ENCODE assay signal across 21 mouse cellular contexts in the genomic region with DNA sequence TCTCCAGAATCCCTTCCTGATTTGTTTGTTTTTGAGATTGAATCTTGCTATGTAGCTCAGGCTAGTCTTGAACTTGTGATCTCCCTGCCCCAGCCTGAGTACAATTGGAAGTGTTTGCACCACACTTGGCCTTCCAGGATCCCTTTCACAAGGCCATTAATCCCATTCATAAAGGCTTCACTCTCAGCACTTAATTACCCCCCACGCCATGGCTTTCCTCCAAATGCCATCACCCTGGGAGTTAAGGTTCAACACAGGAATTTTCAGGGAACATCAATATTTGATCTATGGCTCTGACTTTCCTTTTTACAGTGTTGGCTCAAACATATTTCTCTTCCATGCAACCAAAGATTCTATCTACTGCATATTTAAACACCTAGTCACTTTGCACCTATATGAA.
DNase-seq lines count a peak whose midpoint lies in the region; ATAC-seq and TF ChIP-seq lines count a peak whose summit lies in the region.
"Had no signal": no experiment of that assay in that cellular context is flagged by ENCODE, and none has a peak within 500 bp of the region (broad histone marks: within the 10 kb centered on the region; RNA-seq: fewer than 3 reads in every experiment).

No protein-coding gene starts in this region.

- H3K4me3 ChIP-seq in kidney, postnatal 0 days (replicated peaks; ENCODE audit: low read depth, low read length): no peak overlapping the region
- H3K4me3 ChIP-seq in kidney, embryonic 15.5 days (replicated peaks): no peak overlapping the region
- H3K4me3 ChIP-seq in cerebellum, adult 2 months (replicated peaks; ENCODE audit: insufficient read depth, low read depth, low read length): no peak overlapping the region
- H3K4me3 ChIP-seq: embryonic facial prominence, embryonic 13.5 days; forebrain, embryonic 15.5 days; hindbrain, embryonic 13.5 days had no signal

- no peak for TF ChIP-seq CTCF in kidney, postnatal 0 days (IDR thresholded peaks at IDR 0.05; ENCODE audit: low read depth)
- no peak for TF ChIP-seq CTCF in cerebellum, adult 2 months (IDR thresholded peaks at IDR 0.05; ENCODE audit: borderline replicate concordance, insufficient read depth, low read depth, low read length)

- no peak for TF ChIP-seq POLR2A in cerebellum, adult 2 months (IDR thresholded peaks at IDR 0.05; ENCODE audit: borderline replicate concordance, insufficient read depth, low read length)

- H3K9me3 ChIP-seq in kidney, postnatal 0 days (replicated peaks; ENCODE audit: low read length): no peaks in the 10 kb centered on the region
- H3K9me3 ChIP-seq in kidney, embryonic 15.5 days (replicated peaks): no peaks in the 10 kb centered on the region
- H3K9me3 ChIP-seq: embryonic facial prominence, embryonic 13.5 days; forebrain, embryonic 15.5 days; hindbrain, embryonic 13.5 days had no signal

- no peaks in the 10 kb centered on the region for H3K4me1 ChIP-seq in kidney, postnatal 0 days (replicated peaks; ENCODE audit: insufficient read depth, low read length)
- H3K4me1 ChIP-seq in kidney, embryonic 15.5 days: peaks cover 4% of the 10 kb centered on the region; the same call in 1 of the 2 replicates
- peaks cover 28% of the 10 kb centered on the region for H3K4me1 ChIP-seq in cerebellum, adult 2 months (ENCODE audit: control insufficient read depth, insufficient read depth, low read length)
- H3K4me1 ChIP-seq: embryonic facial prominence, embryonic 13.5 days had no signal

- no peak overlapping the region for H3K9ac ChIP-seq in kidney, postnatal 0 days (ENCODE audit: low read depth, low read length)
- H3K9ac ChIP-seq in kidney, embryonic 15.5 days: no peak overlapping the region
- H3K9ac ChIP-seq: embryonic facial prominence, embryonic 13.5 days; forebrain, embryonic 15.5 days; hindbrain, embryonic 13.5 days; liver, postnatal 0 days had no signal

- H3K4me2 ChIP-seq in kidney, postnatal 0 days (ENCODE audit: low read length): no peak overlapping the region
- H3K4me2 ChIP-seq in kidney, embryonic 15.5 days: no peak overlapping the region
- H3K4me2 ChIP-seq: embryonic facial prominence, embryonic 13.5 days; forebrain, embryonic 15.5 days; heart, embryonic 11.5 days; hindbrain, embryonic 13.5 days had no signal

- 52% methylated on average over 1 of the region's 1 CpGs for WGBS in kidney, postnatal 0 days
- WGBS in kidney, embryonic 15.5 days: 40% methylated on average over 1 of the region's 1 CpGs
- 38% methylated on average over 1 of the region's 1 CpGs for WGBS in cerebellum, adult 2 months

- H3K27ac ChIP-seq in kidney, postnatal 0 days: no peak overlapping the region
- no peak overlapping the region for H3K27ac ChIP-seq in kidney, embryonic 15.5 days
- peak overlapping the region; percentile 75 for H3K27ac ChIP-seq in cerebellum, adult 2 months (ENCODE audit: insufficient read depth, low read length)
- H3K27ac ChIP-seq: embryonic facial prominence, embryonic 13.5 days; forebrain, embryonic 15.5 days; hindbrain, embryonic 13.5 days; stomach, postnatal 0 days had no signal

- ATAC-seq in kidney, postnatal 0 days (replicated peaks; ENCODE audit: low FRiP score, low read depth): no peak
- ATAC-seq in kidney, embryonic 15.5 days (replicated peaks; ENCODE audit: low FRiP score): no peak
- ATAC-seq: forebrain, embryonic 15.5 days; liver, postnatal 0 days; midbrain, embryonic 16.5 days had no signal

- no peaks in the 10 kb centered on the region for H3K27me3 ChIP-seq in kidney, postnatal 0 days (ENCODE audit: insufficient read depth, low read length)
- H3K27me3 ChIP-seq in kidney, embryonic 15.5 days: no peaks in the 10 kb centered on the region
- no peaks in the 10 kb centered on the region for H3K27me3 ChIP-seq in cerebellum, adult 2 months (ENCODE audit: control insufficient read depth, insufficient read depth, low read length)
- H3K27me3 ChIP-seq: embryonic facial prominence, embryonic 13.5 days; forebrain, embryonic 15.5 days; hindbrain, embryonic 13.5 days had no signal

- peak; percentile 39 for DNase-seq in kidney, postnatal 0 days (ENCODE audit: low spot score)
- DNase-seq in cerebellum, adult 11-12 months: peak; percentile 65
- DNase-seq in cerebellum, adult 2 months: peak; percentile 45 to 52
- DNase-seq in fat pad, adult 2 months (ENCODE audit: extremely low read depth, low read depth, low spot score): peak; percentile 42
- DNase-seq in yolk sac, embryonic 10.5 days (ENCODE audit: low spot score): no peak
- no peak for DNase-seq in urinary bladder, postnatal 14 days (ENCODE audit: low spot score)
- no peak for DNase-seq in heart, postnatal 4 days
- DNase-seq: adrenal gland, adult 2 months; gastrocnemius, postnatal 36 days; heart, postnatal 10 days; liver, postnatal 0 days; retina, postnatal 1 day; right cerebral cortex, postnatal 4 days; thymus, postnatal 25 days had no signal

- no peaks in the 10 kb centered on the region for H3K36me3 ChIP-seq in kidney, postnatal 0 days (ENCODE audit: insufficient read depth, low read length)
- no peaks in the 10 kb centered on the region for H3K36me3 ChIP-seq in kidney, embryonic 15.5 days
- H3K36me3 ChIP-seq: embryonic facial prominence, embryonic 13.5 days; forebrain, embryonic 15.5 days; hindbrain, embryonic 13.5 days had no signal

Comparison
In these comparisons a context has a peak if more than half of its experiments do, and no peak if none do; other contexts are left out.
1. DNase-seq: peak in kidney, postnatal 0 days (single experiment), cerebellum, adult 11-12 months (single experiment), cerebellum, adult 2 months (2 of 2) and fat pad, adult 2 months (single experiment); none in yolk sac, embryonic 10.5 days (single experiment), urinary bladder, postnatal 14 days (single experiment) and heart, postnatal 4 days (single experiment).